Mouse (Mus musculus) lung, adult 18-20 months (tissue): ENCODE results near the gene Msi2.

ENCODE experiments used
- DNase-seq, 2 experiments: peaks; one replicate each; pipeline ENCODE4 v3.0.0; 2022; ENCODE audit warnings: mixed read lengths in 2 of 2

Msi2 gene

DNA sequence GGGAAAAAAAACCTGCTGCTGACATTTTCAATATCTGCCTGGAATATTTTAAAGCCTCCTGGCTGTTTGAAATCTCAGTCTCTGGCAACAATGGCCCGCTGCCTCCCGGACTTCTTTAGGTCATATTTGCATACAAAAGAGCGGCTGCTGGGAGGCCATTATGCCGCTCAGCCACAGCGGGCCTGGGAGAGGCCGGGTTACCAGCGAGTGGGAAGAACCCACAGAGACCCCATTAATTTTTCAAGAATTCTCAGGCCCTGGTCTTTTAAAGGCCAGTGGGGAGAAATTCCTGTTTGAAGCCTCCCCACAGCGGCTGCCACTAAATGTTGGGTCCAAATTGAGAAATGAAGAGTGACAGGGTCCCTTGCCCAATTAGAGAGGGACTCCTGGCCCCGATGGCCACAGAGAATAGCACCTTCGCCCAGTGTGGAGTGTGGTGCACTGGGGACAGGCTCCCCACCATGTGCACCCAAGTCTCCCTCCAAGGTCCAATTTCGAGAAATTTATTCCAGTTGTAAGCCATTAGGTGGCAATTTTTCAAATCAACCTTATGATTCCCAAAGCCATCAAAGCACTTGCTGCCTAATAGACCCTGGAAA lies 183.9 kb downstream of the Msi2 start:
- no peak for DNase-seq

GRCm38 (mm10) chr11:88532016-88532415 lies 186.3 kb downstream of the Msi2 start:
- no peak for DNase-seq

DNA sequence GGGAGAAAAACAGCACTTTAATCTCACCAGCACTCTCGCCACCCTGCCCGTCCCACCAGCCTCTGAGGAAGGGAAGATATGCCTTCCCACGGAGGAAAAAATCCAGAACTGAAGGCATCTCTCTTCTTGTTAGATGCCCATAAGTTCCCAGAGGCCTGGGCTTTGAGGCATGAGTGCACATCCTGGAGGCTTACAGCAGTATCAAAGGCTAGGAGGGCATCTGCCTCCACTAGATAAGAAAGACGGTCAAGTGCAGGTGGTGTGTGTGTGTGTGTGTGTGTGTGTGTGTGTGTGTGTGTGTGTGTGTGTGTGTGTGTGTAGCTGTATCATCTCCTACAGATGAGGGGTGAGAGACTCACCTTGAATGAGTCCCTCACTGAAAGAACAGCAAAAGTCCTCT lies 188.3 kb downstream of the Msi2 start:
- DNase-seq = no peak

DNA sequence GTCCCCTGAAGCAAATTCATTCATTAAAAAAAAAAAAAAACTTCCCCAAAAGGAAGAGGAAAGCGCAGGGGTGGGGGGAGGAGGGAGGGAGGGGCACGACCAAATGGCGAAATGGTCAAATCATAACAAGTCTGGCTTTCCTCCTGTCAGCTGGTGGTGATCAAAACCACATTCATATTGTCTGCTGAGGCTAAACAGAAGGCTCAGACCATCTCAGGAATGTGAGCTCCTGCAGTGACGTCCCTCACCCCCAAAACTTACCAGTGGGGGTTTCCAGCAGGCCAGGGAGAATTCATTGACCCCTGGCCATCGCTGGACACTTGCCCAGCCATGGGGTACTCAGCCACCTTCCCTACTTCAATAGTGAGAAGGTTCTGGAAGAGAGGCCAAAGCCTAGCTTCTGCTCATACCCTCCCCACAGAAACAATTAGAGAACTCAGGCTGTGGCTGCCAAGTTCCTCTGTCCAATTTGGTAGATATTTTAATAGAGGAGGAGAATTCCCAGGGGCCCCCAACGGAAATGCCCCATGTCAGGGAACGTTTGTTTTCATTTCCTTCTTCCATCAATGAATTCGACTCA lies 189.7 kb downstream of the Msi2 start:
- DNase-seq = peak in 1 of 2 experiments; percentile 44

DNA sequence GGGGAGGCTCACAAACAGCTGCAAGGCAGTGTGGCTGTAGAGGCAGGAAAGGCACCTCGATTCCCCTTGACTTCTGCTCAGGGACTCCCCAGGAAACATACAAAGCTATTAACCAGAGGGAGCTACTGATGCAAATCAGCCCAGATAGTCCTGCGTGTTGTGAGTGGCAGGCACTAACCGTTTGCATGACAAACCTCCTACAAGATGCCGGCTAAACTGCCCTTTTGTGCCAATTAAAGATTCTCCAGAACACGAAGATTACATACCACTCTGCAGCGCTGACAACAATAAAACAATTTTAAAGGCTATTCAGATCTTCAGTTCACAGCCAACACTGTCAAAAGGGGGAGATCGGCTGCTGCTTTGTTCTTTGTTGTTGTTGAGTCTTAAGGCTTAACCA lies 191.6 kb downstream of the Msi2 start:
- DNase-seq = no peak

- peak; percentile 45 to 66 for DNase-seq
Observed at GRCm38 (mm10) chr11:88524790-88525575, 193.3 kb downstream of the Msi2 start.

- no peak for DNase-seq
Observed at GRCm38 (mm10) chr11:88524437-88524789, 193.9 kb downstream of the Msi2 start.

DNA sequence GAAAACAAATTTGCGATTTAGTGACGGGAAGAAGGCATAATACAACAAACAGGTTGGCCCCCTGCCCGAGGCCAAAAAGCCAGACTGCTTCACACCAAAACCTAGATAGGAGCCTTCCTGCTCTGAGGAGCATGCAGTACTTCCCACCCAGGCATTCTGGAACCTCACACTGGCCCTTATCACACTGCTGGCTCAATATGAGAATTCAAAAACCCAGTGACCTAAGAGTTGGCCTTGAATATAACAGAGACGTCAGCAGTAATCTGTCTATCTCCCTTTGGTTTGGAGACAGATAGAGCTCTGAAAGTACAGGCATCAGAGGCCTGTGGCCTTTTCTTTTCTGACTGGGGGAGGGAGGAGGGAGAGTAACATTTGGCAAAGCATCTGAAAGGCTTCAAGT lies 194.4 kb downstream of the Msi2 start:
- peak; percentile 30 to 60 for DNase-seq

DNA sequence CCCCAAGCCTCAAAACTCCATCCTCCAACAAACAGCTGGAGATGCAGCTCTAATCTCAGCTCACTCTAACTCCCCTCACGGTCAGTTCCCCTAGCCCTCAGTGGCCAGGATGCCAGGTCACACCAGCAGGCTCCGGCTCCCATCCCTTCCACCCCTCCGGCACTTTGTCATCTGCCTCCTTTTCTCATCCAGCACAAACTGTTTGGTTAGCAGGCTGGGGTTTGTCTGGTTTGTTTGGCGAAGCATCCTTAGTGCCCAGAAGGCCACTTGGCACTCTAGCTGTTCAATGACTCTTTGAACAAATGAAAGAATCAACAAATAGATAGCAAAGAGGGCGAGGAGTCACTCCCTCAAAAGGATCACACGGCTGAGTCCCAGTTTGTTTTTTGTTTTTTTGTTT lies 194.8 kb downstream of the Msi2 start:
- DNase-seq = no peak

- DNase-seq = no peak
Observed at GRCm38 (mm10) chr11:88522114-88522513, 196.2 kb downstream of the Msi2 start.

- no peak for DNase-seq
Observed at GRCm38 (mm10) chr11:88520951-88521730, 197.2 kb downstream of the Msi2 start.

GRCm38 (mm10) chr11:88518361-88518760 lies 200.0 kb downstream of the Msi2 start:
- DNase-seq = no peak

DNA sequence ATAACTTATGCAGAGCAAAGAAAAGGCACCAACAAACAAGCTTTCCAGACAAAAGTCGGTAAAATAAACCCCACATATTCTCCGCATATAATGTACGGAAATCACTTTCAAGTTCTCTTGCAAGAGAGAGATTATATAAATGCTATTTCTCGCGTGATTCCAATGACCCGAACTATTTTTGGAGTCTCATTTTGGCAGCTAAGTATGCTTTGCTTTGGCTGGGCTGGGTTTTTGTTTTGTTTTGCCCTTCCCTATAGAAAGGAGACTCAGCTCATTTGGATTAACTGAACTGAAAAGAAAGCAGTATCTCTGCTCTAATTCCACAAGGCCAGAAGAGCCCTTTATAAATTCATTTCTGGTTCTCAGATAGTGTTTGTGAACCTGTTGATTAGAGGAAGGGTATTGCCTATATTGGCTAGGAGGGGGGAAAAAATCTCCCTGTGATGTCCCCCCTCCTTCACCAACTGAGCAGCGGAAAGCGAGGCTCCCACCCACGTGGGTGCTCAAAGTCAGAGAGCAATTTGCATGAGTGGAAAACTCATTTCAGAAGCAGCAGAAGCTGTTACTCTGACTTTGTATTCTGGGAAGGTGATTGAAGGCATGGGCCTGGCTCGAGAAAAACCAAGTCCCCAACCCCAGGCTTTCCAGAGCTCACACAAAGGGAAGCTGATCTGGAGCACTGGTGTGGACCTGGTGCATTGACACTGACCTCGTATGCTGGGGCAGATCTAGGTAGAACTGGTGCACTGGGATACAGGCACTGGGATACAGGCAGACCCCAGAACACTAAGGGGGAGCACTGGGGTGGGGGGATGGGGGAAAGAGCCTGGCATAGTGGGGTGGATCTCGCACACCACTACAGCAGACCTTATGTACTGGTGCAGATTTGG lies 201.5 kb downstream of the Msi2 start:
- DNase-seq = no peak

- DNase-seq = no peak
Observed at GRCm38 (mm10) chr11:88515736-88516583, 202.4 kb downstream of the Msi2 start.

- DNase-seq = no peak
Observed at GRCm38 (mm10) chr11:88515267-88515666, 203.0 kb downstream of the Msi2 start.

GRCm38 (mm10) chr11:88514151-88514926 lies 204.0 kb downstream of the Msi2 start:
- peak in 1 of 2 experiments; percentile 14 for DNase-seq

DNA sequence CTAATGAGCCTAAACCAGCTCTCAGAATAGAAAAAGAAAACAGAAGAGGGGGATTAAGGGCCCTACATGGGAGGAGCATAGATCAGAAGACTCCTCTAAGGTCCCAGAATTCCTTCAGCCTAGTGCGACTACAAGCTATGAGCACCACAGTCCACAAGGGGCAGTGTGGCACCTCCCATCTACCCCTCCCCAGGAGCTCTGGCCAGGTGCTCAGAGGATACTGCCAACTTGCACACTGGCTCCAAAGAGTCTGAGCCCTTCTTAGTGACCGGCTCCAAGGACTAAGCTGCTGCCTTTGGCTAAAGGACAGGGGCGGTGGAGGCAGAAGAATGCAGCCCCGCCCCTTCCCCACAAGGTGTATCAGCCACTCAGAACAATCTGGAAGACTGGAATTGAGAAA lies 205.7 kb downstream of the Msi2 start:
- DNase-seq = peak; percentile 73 to 80

DNA sequence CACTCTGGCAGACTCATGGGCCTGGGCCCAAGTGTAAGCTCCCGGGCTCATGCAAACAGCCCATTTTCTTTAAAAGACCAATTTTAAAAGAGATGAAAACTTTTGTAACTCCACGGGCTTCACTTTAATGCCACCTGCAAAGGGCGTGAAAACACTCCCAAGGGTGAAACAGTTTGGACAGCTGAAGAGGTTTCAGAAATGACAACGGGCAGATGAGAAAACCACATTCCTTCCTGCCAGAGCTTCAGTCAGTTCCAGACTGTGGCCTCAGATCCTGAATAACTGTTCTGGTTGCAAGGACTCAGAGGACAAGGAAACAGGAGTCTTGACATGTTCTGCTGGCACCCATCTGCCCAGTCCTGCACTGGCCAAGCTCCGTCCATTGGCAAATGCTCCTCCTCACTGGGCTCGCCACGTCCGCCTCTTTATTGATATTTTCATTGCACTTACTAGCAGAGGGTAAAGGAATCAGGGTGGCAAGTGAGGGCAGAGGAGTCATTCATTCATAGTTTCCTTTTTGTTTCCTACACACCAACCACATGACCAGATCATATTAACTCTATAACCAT lies 207.9 kb downstream of the Msi2 start:
- DNase-seq = no peak

GRCm38 (mm10) chr11:88509464-88509863 lies 208.8 kb downstream of the Msi2 start:
- no peak for DNase-seq

DNA sequence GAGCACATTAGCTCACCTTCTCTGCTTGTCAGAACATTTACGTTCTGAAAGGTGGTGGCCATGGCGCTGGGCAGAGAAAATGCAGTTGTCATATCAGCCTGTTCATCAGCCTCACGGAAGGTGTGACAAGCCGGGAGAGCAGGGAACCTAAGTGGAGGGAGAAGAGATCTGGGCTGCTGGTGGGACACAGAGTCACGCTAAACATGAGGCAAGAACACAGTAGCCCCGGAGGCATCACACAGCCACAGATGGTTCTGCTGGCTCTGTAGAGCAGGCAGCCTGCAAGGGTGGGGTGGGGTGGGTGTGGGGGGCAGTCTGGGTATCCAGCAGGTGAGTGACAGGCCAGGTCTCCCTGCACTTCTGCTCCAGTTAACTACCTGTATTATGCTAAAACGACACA lies 210.2 kb downstream of the Msi2 start:
- no peak for DNase-seq
